Mouse (Mus musculus) naive thymus-derived CD4-positive, alpha-beta T cell, adult 2 months (primary cell): ENCODE measurements at regions not wholly inside any gene's neighbourhood (a gene's known extent, or its start where the extent isn't known, plus 50 kb on each side); places are given as distances from the start of the nearest gene placed in this dataset.

Experiments used
- DNase-seq: peaks from one replicate; pipeline ENCODE4 v3.0.0-alpha.2; 2011; ENCODE audit warnings: low read depth

GRCm38 (mm10) chr13:75204417-75204816 lies 114.8 kb downstream of the Pcsk1 start:
- DNase-seq = peak; percentile 9

- no peak for DNase-seq
Observed at GRCm38 (mm10) chr13:75223944-75224343, 134.3 kb downstream of the Pcsk1 start.

GRCm38 (mm10) chr13:75225581-75226297 lies 136.1 kb downstream of the Pcsk1 start:
- no peak for DNase-seq

GRCm38 (mm10) chr13:75227616-75228277 lies 138.1 kb downstream of the Pcsk1 start:
- DNase-seq = peak; percentile 32

- no peak for DNase-seq
Observed at GRCm38 (mm10) chr13:75236424-75236823, 146.8 kb downstream of the Pcsk1 start.
